14 mouse cellular contexts compared by ENCODE assay signal in the genomic region with DNA sequence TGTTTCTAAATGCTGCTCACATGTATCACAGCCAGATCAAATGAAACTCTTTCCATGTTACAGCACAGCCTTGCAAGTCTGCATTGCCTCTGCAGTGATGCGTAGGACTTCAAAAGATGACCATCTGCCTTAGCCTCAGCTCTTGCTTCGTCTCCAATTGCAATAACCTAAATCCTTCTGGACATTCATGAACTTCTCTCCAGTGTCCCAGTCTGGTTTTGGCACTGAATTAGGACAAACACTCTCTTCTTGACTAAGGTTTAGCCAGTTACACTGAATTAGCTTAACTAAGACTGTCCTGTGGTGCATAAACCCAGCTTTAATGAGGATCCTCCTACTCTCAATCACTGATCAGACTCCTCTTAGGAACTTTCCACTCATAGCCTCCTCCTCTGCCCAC.
DNase-seq lines count a peak whose midpoint lies in the region.
"Had no signal": no experiment of that assay in that cellular context is flagged by ENCODE, and none has a peak within 500 bp of the region (broad histone marks: within the 10 kb centered on the region; RNA-seq: fewer than 3 reads in every experiment).

No protein-coding gene starts in this region.

- DNase-seq in frontal cortex, adult 2 months (ENCODE audit: extremely low spot score in 1 of 2, low spot score in 1 of 2): peak; percentile 9 to 26
- no peak for DNase-seq in frontal cortex, postnatal 14 days (ENCODE audit: low spot score in 2 of 2)
- peak; percentile 3 to 24 for DNase-seq in left cerebral cortex, adult 8-10 months (ENCODE audit: low spot score in 2 of 2)
- no peak for DNase-seq in left cerebral cortex, postnatal 4 days
- peak; percentile 66 for DNase-seq in brain, adult 2 months (ENCODE audit: low read depth, low spot score)
- DNase-seq in telencephalon, adult 2 months (ENCODE audit: low read depth, low spot score): peak; percentile 45
- DNase-seq in kidney, postnatal 36 days: no peak
- DNase-seq: adrenal gland, adult 2 months; adrenal gland, postnatal 25 days; cerebellum, adult 2 months; cerebellum, postnatal 10 days; gastrocnemius, postnatal 14 days; heart, adult 2 months; heart, postnatal 14 days had no signal

- intact Hi-C loops in left cerebral cortex, postnatal 4 days (cut with DNase I): no loop called here

Comparison
In these comparisons a context has a peak if more than half of its experiments do, and no peak if none do; other contexts are left out.
1. DNase-seq: peak in frontal cortex, adult 2 months (2 of 2), left cerebral cortex, adult 8-10 months (2 of 2), brain, adult 2 months (single experiment) and telencephalon, adult 2 months (single experiment); none in frontal cortex, postnatal 14 days (0 of 2), left cerebral cortex, postnatal 4 days (single experiment) and kidney, postnatal 36 days (0 of 2).